Mouse (Mus musculus) gonadal fat pad, adult 2 months (tissue): ENCODE data around the gene Isca1. TPM values are rescaled to one million over a fixed set of nuclear protein-coding genes. Genes with fewer than 3 reads are reported as not detected.
"Not testable (repeated sequence)": the region's sequence is repeated elsewhere in the genome, so short reads cannot be mapped to it uniquely, and the experiment has no call there.

ENCODE experiments used
- DNase-seq: peaks from one replicate; pipeline ENCODE4 v3.0.0-alpha.2; 2012; ENCODE audit warnings: low read depth
- polyA plus RNA-seq: library from polyadenylated mRNA; depleted of rRNA; stranded (reverse); fragments of >200 nt; gene quantifications from 2 replicates; pipeline ENCODE4 v1.2.3, GENCODE M21; 2012

Gene Isca1
- polyA plus RNA-seq, 1 experiment: 148 TPM

- no peak for DNase-seq
Observed at GRCm38 (mm10) chr13:59746711-59747110, 22.9 kb downstream of the Isca1 start, which contains the start of gene 1700014D04Rik. 1700014D04Rik (minus strand) TSS chr13:59746752.

GRCm38 (mm10) chr13:59746164-59746563 lies 23.4 kb downstream of the Isca1 start:
- DNase-seq: no peak

- no peak for DNase-seq
Observed at GRCm38 (mm10) chr13:59745462-59745861, 24.1 kb downstream of the Isca1 start.

GRCm38 (mm10) chr13:59741697-59742096 lies 27.9 kb downstream of the Isca1 start:
- DNase-seq: no peak

- DNase-seq: no peak
Observed at GRCm38 (mm10) chr13:59741096-59741495, 28.5 kb downstream of the Isca1 start.

- DNase-seq: no peak
Observed at GRCm38 (mm10) chr13:59739397-59739796, 30.2 kb downstream of the Isca1 start.

- DNase-seq: no peak
Observed at GRCm38 (mm10) chr13:59738455-59738854, 31.2 kb downstream of the Isca1 start.

GRCm38 (mm10) chr13:59735190-59735589 lies 34.4 kb downstream of the Isca1 start:
- DNase-seq: no peak

- not testable (repeated sequence) for DNase-seq
Observed at GRCm38 (mm10) chr13:59734347-59734746, 35.3 kb downstream of the Isca1 start.

- no peak for DNase-seq
Observed at GRCm38 (mm10) chr13:59733936-59734335, 35.7 kb downstream of the Isca1 start.

- no peak for DNase-seq
Observed at GRCm38 (mm10) chr13:59731652-59732051, 38.0 kb downstream of the Isca1 start, which contains the start of gene Spata31d1d. Spata31d1d (minus strand) TSS chr13:59731752.

GRCm38 (mm10) chr13:59728378-59729093 lies 41.1 kb downstream of the Isca1 start:
- no peak for DNase-seq

GRCm38 (mm10) chr13:59726139-59726867 lies 43.3 kb downstream of the Isca1 start:
- DNase-seq: no peak

GRCm38 (mm10) chr13:59722089-59722488 lies 47.5 kb downstream of the Isca1 start:
- DNase-seq: not testable (repeated sequence)

- no peak for DNase-seq
Observed at GRCm38 (mm10) chr13:59719475-59719874, 50.1 kb downstream of the Isca1 start.

GRCm38 (mm10) chr13:59718857-59719440 lies 50.7 kb downstream of the Isca1 start:
- DNase-seq: not testable (repeated sequence)

GRCm38 (mm10) chr13:59713710-59714109 lies 55.9 kb downstream of the Isca1 start:
- no peak for DNase-seq

GRCm38 (mm10) chr13:59711984-59712383 lies 57.6 kb downstream of the Isca1 start, which contains the start of gene Spata31d1b:
Spata31d1b (plus strand) TSS chr13:59712284.
- DNase-seq: not testable (repeated sequence)

GRCm38 (mm10) chr13:59710230-59710629 lies 59.4 kb downstream of the Isca1 start, which contains the start of gene Spata31d1a:
Spata31d1a (minus strand) TSS chr13:59710330.
- DNase-seq: no peak
